Mouse (Mus musculus) midbrain, embryonic 11.5 days (tissue): Measurements from ENCODE around the gene Chchd5. TPM values are rescaled to one million over a fixed set of nuclear protein-coding genes. Genes with fewer than 3 reads are reported as not detected.

ENCODE experiments used
- polyA plus RNA-seq: library from polyadenylated mRNA; unstranded; fragments of >200 nt; fragmentation: Nextera tagmentation; extraction: Ambion mirVana; gene quantifications from 2 replicates; pipeline ENCODE4 v1.2.1, GENCODE M21; 2014

The Chchd5 gene
- polyA plus RNA-seq, 1 experiment from 2014 or later: 27.2 TPM

Other genes with a start within 250 kb of the Chchd5 start
- 8.3 and 8.5 TPM in 2 replicates for gene Zc3h8, start 185.6 kb upstream of the Chchd5 start, polyA plus RNA-seq
- 2.3 and 2.7 TPM in 2 replicates for gene Zc3h6, start 162.3 kb upstream of the Chchd5 start, polyA plus RNA-seq
- gene Gm10762, start 162.0 kb upstream of the Chchd5 start, polyA plus RNA-seq: 20.3 and 22.1 TPM in 2 replicates
- gene Vinac1, start 81.5 kb upstream of the Chchd5 start, polyA plus RNA-seq: 0.08 and 0.29 TPM in 2 replicates
- gene Ttl, start 63.8 kb upstream of the Chchd5 start, polyA plus RNA-seq: 10.2 and 11.5 TPM in 2 replicates
- 16.0 and 18.4 TPM in 2 replicates for gene Polr1b, start 28.7 kb upstream of the Chchd5 start, polyA plus RNA-seq
- gene Slc20a1, start 69.1 kb downstream of the Chchd5 start, polyA plus RNA-seq: 53.3 and 62.5 TPM in 2 replicates
- 92.0 and 96.9 TPM in 2 replicates for gene Ckap2l, start 167.5 kb downstream of the Chchd5 start, polyA plus RNA-seq
- gene Il1a, start 180.3 kb downstream of the Chchd5 start, polyA plus RNA-seq: 0.30 TPM in 1 of 2 replicates, not detected in the other
- 0.11 TPM in 1 of 2 replicates, not detected in the other for gene Il1b, start 241.4 kb downstream of the Chchd5 start, polyA plus RNA-seq